Mouse (Mus musculus) C2C12 (cell line): ENCODE results near the gene Igsf3. TPM values are rescaled to one million over a fixed set of nuclear protein-coding genes. Genes with fewer than 3 reads are reported as not detected.

Experiments used
- H3K27me3 ChIP-seq: one replicate; pipeline ENCODE4 v1.6.1; 2011; ENCODE audit not compliant: control insufficient read depth, insufficient read depth, insufficient read length
- H3K36me3 ChIP-seq: one replicate; pipeline ENCODE4 v1.6.1; 2011; ENCODE audit not compliant: control insufficient read depth, insufficient read depth
- H3K4me3 ChIP-seq: one replicate; pipeline ENCODE4 v1.5.1; 2011; ENCODE audit warnings: mild to moderate bottlenecking, control low read depth; ENCODE audit not compliant: poor library complexity, insufficient read depth, severe bottlenecking
- H3K79me2 ChIP-seq: one replicate; pipeline ENCODE4 v1.6.1; 2011; ENCODE audit not compliant: control insufficient read depth, insufficient read depth
- H3K79me3 ChIP-seq: one replicate; pipeline ENCODE4 v1.6.1; 2011; ENCODE audit warnings: low read depth, control low read depth
- H3ac ChIP-seq: one replicate; pipeline ENCODE3; 2011; ENCODE audit warnings: low read depth; ENCODE audit not compliant: control insufficient read depth, insufficient read length
- CEBPB ChIP-seq: IDR thresholded peaks from one replicate; pipeline ENCODE4 v1.6.1; 2011; ENCODE audit warnings: low read depth, mild to moderate bottlenecking, control low read depth, moderate library complexity
- CTCF ChIP-seq: IDR thresholded peaks from one replicate; pipeline ENCODE4 v1.5.1; 2011; ENCODE audit not compliant: control insufficient read depth, insufficient read depth, insufficient read length
- FOSL1 ChIP-seq: IDR thresholded peaks from one replicate; pipeline ENCODE4 v1.8.0; 2011; ENCODE audit warnings: mild to moderate bottlenecking, low read length; ENCODE audit not compliant: poor library complexity, insufficient read depth, severe bottlenecking
- MAX ChIP-seq: IDR thresholded peaks from one replicate; pipeline ENCODE4 v1.6.1; 2011; ENCODE audit warnings: mild to moderate bottlenecking, control low read depth
- MYOD1 ChIP-seq: IDR thresholded peaks from one replicate; pipeline ENCODE4 v1.6.1; 2011; ENCODE audit warnings: low read depth; ENCODE audit not compliant: control insufficient read depth, insufficient read length
- MYOG ChIP-seq: IDR thresholded peaks from one replicate; pipeline ENCODE4 v1.6.1; 2011; ENCODE audit not compliant: control insufficient read depth, insufficient read length; ENCODE audit errors: extremely low read depth
- USF1 ChIP-seq: IDR thresholded peaks from one replicate; pipeline ENCODE4 v1.6.1; 2011; ENCODE audit warnings: low read depth, mild to moderate bottlenecking, control low read depth, moderate library complexity
- polyA plus RNA-seq: library from polyadenylated mRNA; unstranded; fragments of >200 nt; fragmentation: generic; extraction: Trizol; gene quantifications from one replicate; pipeline ENCODE4 v1.2.1, GENCODE M21; 2012; ENCODE audit warnings: missing spikeins

Gene Igsf3
- polyA plus RNA-seq, 1 experiment = 4.0 TPM

DNA sequence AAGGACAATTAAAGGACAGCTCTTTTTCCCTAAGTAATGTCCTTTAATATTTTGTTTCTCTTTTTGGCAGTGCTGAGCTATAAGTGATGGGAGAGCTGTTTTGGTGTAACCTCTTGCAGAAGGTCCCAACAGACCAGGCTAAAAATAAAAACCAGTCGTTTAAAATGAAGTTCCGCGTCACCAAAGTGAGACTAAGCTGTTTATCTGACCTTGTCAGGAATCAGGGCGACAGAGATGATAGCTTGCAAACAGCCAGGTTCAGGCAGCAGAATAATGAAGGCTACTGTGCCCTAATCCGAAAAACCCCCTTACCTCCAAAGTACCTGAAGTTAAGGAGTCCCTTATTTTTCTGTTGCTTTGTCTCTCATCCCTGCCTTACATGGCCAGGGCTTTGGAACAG lies 21.2 kb upstream of the Igsf3 start:
- no peaks in the 10 kb centered on the region for H3K27me3 ChIP-seq
- H3K79me2 ChIP-seq = no peaks in the 10 kb centered on the region
- no peak overlapping the region for H3K4me3 ChIP-seq
- no peaks in the 10 kb centered on the region for H3K79me3 ChIP-seq
- H3ac ChIP-seq = no peak overlapping the region
- TF ChIP-seq USF1 (no peak), MYOD1 (no peak), MAX (no peak), CTCF (no peak), MYOG (no peak), CEBPB (no peak), FOSL1 (no peak)
- no peaks in the 10 kb centered on the region for H3K36me3 ChIP-seq

DNA sequence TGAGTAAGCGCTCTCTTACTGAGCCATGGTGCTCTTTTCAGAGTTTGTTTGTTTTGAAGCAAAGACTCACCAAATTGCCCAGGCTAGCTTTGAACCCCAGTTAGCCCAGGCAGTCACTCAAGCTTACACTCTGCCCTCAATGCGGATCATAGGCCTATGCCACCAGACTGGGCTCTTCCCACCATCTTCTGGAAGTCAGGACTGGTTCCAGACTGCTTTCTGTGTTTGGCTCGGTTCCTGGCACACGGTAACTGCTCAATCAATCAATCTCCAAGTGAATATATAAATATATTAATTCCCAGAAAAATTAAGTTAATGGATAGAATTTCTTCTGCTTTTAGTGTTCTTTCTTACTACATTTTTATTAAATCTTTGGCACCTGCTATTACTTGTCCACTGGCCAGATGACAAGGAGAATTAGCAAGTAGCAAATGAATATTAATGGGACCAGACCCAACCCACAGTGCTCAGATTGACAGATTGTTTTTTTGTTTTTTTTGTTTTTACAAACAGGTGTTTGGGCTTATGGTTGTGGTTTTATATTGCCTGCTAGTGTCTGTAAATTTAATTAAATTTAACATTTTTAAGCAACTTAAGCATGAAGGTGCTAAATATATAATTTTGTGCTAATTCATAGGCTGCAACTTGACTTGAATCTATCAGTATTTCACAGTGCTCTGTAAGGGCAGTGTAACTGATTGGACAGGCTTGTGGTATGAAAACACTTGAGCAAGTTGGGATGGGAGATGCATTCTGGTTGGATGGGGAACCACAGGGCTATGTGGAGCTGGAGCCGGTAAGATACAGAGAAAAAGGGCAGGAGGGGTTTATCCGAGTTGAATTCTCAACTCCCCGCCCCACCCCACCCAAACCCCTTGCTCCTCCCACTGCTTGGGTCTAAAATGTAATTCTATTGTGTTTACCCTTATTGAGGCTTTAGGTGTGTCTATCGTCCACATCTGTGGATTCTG lies 20.0 kb upstream of the Igsf3 start:
- Histone ChIP-seq H3K4me3 (no peak overlapping the region), H3K79me3 (no peaks in the 10 kb centered on the region), H3K36me3 (no peaks in the 10 kb centered on the region), H3ac (no peak overlapping the region), H3K27me3 (no peaks in the 10 kb centered on the region), H3K79me2 (no peaks in the 10 kb centered on the region)
- TF ChIP-seq USF1 = no peak
- no peak for TF ChIP-seq MAX
- no peak for TF ChIP-seq CEBPB
- no peak for TF ChIP-seq MYOG
- no peak for TF ChIP-seq FOSL1
- TF ChIP-seq MYOD1 = no peak
- TF ChIP-seq CTCF = no peak

DNA sequence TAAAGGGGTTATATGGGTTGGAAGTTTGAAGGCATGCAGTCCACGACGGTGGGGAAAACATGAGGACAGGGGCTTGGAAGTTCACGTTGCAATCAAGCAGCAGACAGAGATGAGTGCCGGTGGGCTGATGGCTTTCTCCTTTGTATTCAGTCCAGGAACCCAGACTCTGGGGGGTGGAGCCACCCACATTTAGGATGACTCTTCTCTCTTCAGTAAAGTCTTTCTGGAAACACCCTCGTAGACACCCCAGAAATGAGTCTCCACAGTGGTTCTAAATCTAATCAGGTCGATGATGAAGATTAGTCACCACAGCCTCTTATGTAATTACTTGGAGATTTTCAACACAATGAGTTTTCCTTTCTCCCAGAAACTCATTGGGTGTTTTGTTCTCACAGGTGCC lies 16.1 kb upstream of the Igsf3 start:
- H3K79me3 ChIP-seq = no peaks in the 10 kb centered on the region
- H3ac ChIP-seq = no peak overlapping the region
- no peak for TF ChIP-seq FOSL1
- TF ChIP-seq CTCF = no peak
- no peak for TF ChIP-seq CEBPB
- no peak overlapping the region for H3K4me3 ChIP-seq
- H3K36me3 ChIP-seq = no peaks in the 10 kb centered on the region
- H3K79me2 ChIP-seq = no peaks in the 10 kb centered on the region
- no peaks in the 10 kb centered on the region for H3K27me3 ChIP-seq

DNA sequence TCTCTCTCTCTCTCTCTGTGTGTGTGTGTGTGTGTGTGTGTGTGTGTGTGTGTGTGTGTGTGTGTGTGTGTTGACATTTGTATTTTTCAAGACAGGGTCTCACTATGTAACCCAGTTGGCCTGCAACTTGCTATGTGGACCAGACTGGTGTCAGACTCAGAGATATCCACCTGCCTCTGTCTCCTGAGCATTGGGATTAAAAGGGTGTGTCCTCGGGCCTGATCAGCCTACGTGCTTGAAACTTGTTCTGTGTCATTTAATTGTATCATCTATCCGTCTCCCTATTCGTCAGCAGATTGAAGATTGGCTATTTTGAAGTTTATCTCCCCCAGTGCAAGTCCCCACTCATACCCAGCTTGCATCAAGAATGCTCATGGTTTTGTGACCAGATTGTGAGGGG lies 14.5 kb upstream of the Igsf3 start:
- TF ChIP-seq USF1 (no peak), MYOD1 (no peak), CTCF (no peak), MAX (no peak), CEBPB (no peak), FOSL1 (no peak), MYOG (no peak)
- no peaks in the 10 kb centered on the region for H3K79me2 ChIP-seq
- H3ac ChIP-seq = no peak overlapping the region

DNA sequence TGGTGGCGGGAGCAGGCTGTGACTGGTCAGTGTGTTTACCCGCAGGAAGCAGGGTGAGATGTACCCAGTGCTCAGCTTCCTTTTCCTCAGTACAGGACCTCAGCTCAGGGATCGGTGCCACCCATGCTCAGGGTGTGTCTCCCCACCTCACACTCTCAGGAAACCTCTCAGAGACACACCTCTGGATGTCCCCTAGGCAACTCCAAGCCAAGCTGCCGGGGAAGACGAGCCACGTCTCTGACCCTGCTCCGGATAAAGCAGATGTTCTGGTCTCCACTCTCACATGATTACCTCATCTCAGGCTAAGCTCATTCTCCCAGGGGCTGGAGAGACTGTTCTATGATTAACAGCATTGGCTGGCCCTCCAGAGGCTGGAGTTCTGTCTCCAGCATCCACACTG lies 13.3 kb upstream of the Igsf3 start:
- Histone ChIP-seq H3K27me3 (no peaks in the 10 kb centered on the region), H3K4me3 (no peak overlapping the region), H3K36me3 (no peaks in the 10 kb centered on the region), H3K79me2 (no peaks in the 10 kb centered on the region), H3ac (no peak overlapping the region), H3K79me3 (no peaks in the 10 kb centered on the region)
- no peak for TF ChIP-seq MYOD1
- TF ChIP-seq USF1 = no peak
- TF ChIP-seq MYOG = no peak
- no peak for TF ChIP-seq CTCF
- no peak for TF ChIP-seq CEBPB
- no peak for TF ChIP-seq MAX
- no peak for TF ChIP-seq FOSL1

More for the DNA sequence above, 14.5 kb upstream of the Igsf3 start:
- Histone ChIP-seq H3K79me3 (no peaks in the 10 kb centered on the region), H3K27me3 (no peaks in the 10 kb centered on the region), H3K36me3 (no peaks in the 10 kb centered on the region), H3K4me3 (no peak overlapping the region)
